Mouse (Mus musculus) olfactory bulb, adult 2 months (tissue): Measurements from ENCODE around the gene Ube2h. TPM values are rescaled to one million over a fixed set of nuclear protein-coding genes. Genes with fewer than 3 reads are reported as not detected.

Experiments used
- H3K27ac ChIP-seq: fragments of 200-500 bp; 2 replicates; pipeline ENCODE4 v1.5.1; 2012; ENCODE audit warnings: low read depth, low read length; ENCODE audit not compliant: insufficient read depth
- H3K4me1 ChIP-seq: fragments of 200-500 bp; 2 replicates; pipeline ENCODE4 v1.6.1; 2012; ENCODE audit warnings: low read length; ENCODE audit not compliant: control insufficient read depth, insufficient read depth
- H3K4me3 ChIP-seq: fragments of 200-500 bp; 2 replicates; pipeline ENCODE4 v1.5.1; 2012; ENCODE audit warnings: mild to moderate bottlenecking, low read depth, low read length, moderate library complexity; ENCODE audit not compliant: insufficient read depth
- CTCF ChIP-seq: fragments of 200-500 bp; IDR thresholded peaks from 2 replicates; pipeline ENCODE4 v1.5.1; 2012; ENCODE audit warnings: low read depth, mild to moderate bottlenecking, low read length, moderate library complexity; ENCODE audit not compliant: insufficient read depth
- POLR2A ChIP-seq: fragments of 200-500 bp; IDR thresholded peaks from 2 replicates; pipeline ENCODE4 v1.6.1; 2012; ENCODE audit warnings: mild to moderate bottlenecking, low read depth, low read length, moderate library complexity; ENCODE audit not compliant: insufficient read depth
- WGBS: fragments of 180-500 bp; shearing (Covaris S2); methylation state at CpG from one replicate; pipeline ENCODE4 v1.1.7; 2018; 5-methylcytosine and 5-hydroxymethylcytosine counted together
- polyA plus RNA-seq: library from polyadenylated mRNA; stranded (reverse); fragments of >200 nt; gene quantifications from 2 replicates; pipeline ENCODE4 v1.2.4, GENCODE M21; 2012; ENCODE audit warnings: low replicate concordance; ENCODE audit not compliant: missing spikeins, insufficient read depth, insufficient read length

The Ube2h gene
- polyA plus RNA-seq, 1 experiment: not detected

DNA sequence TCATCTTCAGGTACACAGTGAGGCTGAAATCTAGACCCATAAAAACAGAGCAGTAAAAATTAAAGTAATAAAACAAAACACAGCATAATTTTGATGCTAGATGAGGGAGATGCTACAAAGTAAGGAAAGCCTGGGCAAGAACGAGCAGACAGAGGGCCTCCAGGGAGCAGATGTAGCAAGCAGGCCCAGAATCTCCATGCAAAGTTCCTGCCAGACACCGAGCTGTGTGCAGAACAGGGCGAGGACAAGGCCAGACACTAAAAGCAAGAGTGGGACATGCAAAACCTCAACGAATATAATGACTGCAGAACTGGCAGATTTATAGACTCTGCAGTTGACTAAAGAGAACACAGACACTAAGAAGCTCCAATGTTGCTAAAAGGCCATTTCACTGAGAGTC is 38.9 kb downstream of the Ube2h start:
- H3K27ac ChIP-seq: no peak overlapping the region
- no peak for TF ChIP-seq CTCF
- no peak for TF ChIP-seq POLR2A
- no peaks in the 10 kb centered on the region for H3K4me1 ChIP-seq
- WGBS: 87% methylated on average over 4 of the region's 4 CpGs
- H3K4me3 ChIP-seq: no peak overlapping the region

DNA sequence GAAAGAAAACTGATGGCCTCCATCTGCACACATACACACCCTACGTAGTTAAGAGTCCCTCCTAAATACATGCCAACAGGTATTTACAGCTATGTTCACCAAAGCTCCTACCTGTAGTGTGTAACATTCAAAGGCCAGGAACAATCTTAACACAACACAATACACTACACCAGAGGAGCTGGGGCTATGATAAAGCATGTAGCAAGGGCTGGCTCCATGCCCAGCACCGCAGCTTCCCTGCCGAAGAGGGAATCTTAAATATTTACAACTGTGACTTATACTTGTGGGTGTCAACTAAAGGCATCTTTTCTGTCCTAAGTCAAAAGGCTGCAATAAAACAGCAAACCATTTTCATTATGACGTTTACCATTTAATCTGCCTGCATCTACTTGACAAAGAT is 41.3 kb downstream of the Ube2h start:
- no peak for TF ChIP-seq CTCF
- TF ChIP-seq POLR2A: no peak
- H3K27ac ChIP-seq: no peak overlapping the region
- 45% methylated on average over 4 of the region's 4 CpGs for WGBS
- H3K4me1 ChIP-seq: peaks cover 4% of the 10 kb centered on the region
- H3K4me3 ChIP-seq: no peak overlapping the region

DNA sequence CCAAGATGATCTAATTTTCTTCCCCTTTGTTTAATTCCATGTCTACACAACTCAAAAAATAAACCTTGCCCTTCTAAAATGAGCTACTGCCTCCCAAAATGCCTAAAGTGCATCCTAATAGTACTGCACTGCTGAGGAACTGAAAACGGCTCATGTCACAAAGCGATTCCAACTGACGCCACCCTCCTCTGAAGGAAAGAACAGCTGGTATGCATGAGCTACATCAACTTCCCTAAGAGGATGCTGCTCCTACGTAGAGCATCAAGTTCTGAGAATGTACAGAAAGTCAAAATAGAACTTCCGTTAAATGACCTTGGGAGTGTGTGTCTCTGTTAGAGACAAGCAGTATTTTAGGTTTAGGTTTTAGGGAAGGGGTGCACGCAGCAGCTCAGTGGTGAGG is 45.1 kb downstream of the Ube2h start:
- Histone ChIP-seq H3K4me1 (peaks cover 4% of the 10 kb centered on the region), H3K4me3 (no peak overlapping the region), H3K27ac (no peak overlapping the region; the same call in 1 of the 2 replicates)
- TF ChIP-seq CTCF (no peak), POLR2A (no peak)
- WGBS: 48% methylated on average over 6 of the region's 6 CpGs

DNA sequence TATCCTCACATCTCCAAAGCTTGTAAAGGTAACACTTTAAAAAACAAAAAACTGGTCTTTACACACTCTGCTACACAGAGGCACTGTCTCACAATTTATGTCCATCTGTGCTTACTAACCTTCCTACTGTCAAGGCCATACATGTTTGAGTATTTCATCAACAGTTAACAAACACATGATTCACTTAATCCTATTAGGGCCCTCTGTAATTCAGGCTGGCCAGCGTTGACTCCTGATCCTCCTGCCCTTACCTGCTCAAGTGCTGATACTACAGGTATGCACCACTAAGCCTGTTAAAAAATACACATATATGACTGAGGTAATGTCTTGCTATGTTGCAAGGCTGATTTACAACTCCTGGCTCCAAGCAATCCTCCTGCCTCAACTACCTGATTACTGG is 46.4 kb downstream of the Ube2h start:
- WGBS: 77% methylated on average over 1 of the region's 1 CpGs
- H3K4me1 ChIP-seq: peaks cover 4% of the 10 kb centered on the region
- no peak overlapping the region for H3K4me3 ChIP-seq
- no peak for TF ChIP-seq CTCF
- no peak overlapping the region for H3K27ac ChIP-seq

DNA sequence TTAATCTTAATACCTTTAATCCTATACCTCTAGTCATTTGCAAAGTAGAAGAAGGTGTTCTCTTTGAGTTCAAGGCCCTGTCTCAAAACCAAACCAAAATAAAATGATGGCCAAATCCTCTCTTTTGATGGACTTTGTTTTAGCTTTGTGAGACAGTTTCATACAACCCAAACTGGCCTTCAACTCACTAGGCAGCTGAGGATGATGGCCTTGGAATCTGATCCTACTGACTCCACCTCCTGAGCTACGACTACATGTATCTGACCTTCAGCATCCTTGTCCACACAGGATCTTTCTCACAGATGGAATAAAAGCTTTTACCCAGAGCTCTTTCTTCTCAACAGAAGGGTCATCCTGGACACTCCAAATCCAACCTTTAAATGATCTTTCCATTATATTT is 48.5 kb downstream of the Ube2h start:
- H3K4me3 ChIP-seq: no peak overlapping the region
- H3K4me1 ChIP-seq: peaks cover 5% of the 10 kb centered on the region
- 87% methylated on average over 1 of the region's 1 CpGs for WGBS
- TF ChIP-seq POLR2A (no peak), CTCF (no peak)
- no peak overlapping the region for H3K27ac ChIP-seq

DNA sequence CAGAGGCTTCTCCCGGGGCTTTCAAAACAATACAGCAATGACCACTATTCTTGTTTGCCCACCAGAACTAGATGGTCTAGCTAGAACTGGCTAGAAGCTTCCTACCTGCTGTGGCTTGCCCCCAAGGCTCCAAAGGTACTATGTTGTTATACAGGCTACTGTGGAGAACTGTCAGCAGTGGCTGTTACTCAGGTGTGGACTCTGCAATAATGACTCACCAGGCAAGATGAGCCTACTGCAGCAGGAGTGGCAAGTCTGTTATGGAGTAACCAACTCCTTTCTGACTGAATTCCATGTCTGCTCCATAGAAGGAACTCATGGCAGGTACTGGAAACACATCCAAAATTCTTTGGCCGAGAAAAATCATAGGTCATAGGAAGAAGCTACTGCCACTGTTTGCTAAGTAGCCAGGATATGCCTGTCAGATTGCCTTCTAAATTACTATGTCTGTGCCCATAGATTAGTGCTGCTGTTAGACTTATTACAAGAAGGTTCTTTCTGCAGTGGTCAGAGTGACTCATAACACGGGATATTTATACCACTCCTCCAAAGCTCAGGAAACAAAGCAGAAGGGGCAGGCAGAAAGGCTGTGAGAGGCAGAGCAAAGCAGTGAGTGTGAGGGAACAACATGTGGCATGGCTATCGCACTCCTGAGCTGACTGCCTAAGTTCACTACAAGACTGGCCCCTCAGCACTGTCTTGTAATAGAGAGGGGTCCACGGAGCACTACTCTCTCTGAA is 51.9 kb downstream of the Ube2h start:
- H3K4me1 ChIP-seq: peaks cover 5% of the 10 kb centered on the region
- H3K27ac ChIP-seq: no peak overlapping the region
- no peak for TF ChIP-seq CTCF
- 54% methylated on average over 5 of the region's 5 CpGs for WGBS
- H3K4me3 ChIP-seq: no peak overlapping the region

DNA sequence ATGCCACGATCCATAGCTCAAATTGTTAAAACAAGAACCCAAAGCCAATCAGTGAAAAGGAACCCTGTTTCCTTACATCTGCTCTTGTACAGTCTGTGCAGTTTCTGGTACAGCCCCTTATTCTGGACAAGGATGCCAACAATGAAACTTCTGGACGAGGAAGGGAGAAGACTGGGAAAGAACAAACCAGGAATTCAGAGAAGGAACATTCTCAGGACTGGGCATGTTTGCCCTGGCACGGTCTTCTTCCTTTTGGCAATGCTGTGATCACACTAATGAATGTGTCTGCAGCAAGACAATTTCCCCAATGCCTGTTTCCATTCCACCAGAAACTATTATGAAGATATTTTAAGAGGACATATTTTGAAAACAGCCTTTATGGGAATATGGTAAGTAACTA is 55.6 kb downstream of the Ube2h start:
- TF ChIP-seq CTCF (no peak), POLR2A (no peak)
- WGBS: 54% methylated on average over 3 of the region's 3 CpGs
- H3K27ac ChIP-seq: no peak overlapping the region
- no peak overlapping the region for H3K4me3 ChIP-seq
- peaks cover 5% of the 10 kb centered on the region for H3K4me1 ChIP-seq

DNA sequence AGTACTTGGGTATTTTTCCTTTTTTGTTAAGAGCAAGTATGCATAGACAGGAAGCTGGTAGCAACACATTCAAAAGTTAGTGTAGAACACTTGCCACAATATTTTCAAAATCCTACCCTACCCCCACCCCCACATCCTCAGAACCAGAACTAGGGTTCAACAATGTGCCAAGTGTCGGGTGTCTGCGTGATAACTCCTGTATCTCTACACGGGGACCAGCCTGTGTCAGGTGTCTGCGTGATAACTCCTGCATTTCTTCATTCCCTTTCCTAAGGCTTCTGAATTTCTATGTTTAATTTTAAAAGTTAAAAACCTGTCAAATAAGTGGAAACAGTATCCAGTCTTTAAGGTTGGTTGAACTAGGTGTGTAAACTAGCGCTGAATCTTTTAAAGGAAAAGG is 58.4 kb downstream of the Ube2h start:
- no peak for TF ChIP-seq CTCF
- WGBS: 93% methylated on average over 5 of the region's 5 CpGs

DNA sequence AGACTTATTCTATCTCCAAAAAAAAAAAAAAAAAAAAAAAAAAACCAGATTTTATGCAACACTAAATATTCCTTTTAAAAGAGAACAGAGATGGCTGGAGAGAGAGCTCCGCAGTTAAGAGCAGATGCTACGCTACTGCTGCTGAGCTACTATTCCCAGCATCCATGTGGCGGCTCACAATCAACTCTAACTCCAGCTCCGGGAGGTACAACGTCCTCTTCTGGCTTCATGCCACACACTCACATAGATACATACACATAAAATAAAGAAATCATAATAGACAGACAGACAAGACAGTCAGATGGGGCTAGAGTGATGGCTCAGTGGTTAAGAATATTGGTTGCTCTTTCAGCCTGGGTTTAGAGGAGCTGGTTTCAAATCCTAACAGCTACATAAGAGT is 58.9 kb downstream of the Ube2h start:
- H3K4me1 ChIP-seq: peaks cover 3% of the 10 kb centered on the region
- TF ChIP-seq POLR2A (no peak), CTCF (no peak)
- H3K27ac ChIP-seq: no peak overlapping the region
- no peak overlapping the region for H3K4me3 ChIP-seq
- WGBS: 50% methylated on average over 5 of the region's 5 CpGs

More for the DNA sequence above, 58.4 kb downstream of the Ube2h start:
- H3K4me3 ChIP-seq: no peak overlapping the region
- no peak overlapping the region for H3K27ac ChIP-seq
- H3K4me1 ChIP-seq: peaks cover 3% of the 10 kb centered on the region
